In the genomic region with DNA sequence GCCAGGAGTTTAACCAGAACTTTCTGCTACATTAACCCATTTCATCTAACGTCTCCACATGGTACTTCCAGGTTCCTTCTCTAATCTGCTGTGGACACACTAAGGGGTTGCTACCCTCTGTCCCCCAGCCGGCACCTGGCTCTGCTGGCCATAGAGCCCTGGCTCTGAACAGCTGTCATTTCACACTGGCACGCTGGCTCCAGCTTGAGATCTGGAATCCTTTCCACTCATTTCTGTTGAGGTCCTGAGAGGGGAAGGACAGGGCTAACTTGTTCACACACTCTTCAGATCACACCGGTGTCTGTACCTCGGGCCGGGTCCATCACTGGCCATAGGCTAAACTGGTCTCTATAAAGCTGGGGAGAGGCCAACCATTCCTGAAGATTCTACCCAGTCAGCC, we compare ENCODE assay signal across 12 mouse cellular contexts.
DNase-seq lines count a peak whose midpoint lies in the region; ATAC-seq and TF ChIP-seq lines count a peak whose summit lies in the region.
"Had no signal": no experiment of that assay in that cellular context is flagged by ENCODE, and none has a peak within 500 bp of the region (broad histone marks: within the 10 kb centered on the region; RNA-seq: fewer than 3 reads in every experiment).

No protein-coding gene starts in this region.

- H3K9me3 ChIP-seq in intestine, embryonic 14.5 days (ENCODE audit: control insufficient read depth, low read length), result no peaks in the 10 kb centered on the region
- no peaks in the 10 kb centered on the region for H3K9me3 ChIP-seq in intestine, postnatal 0 days (ENCODE audit: control insufficient read depth)
- no peaks in the 10 kb centered on the region for H3K9me3 ChIP-seq in limb, embryonic 10.5 days (replicated peaks)
- H3K9me3 ChIP-seq: heart, embryonic 15.5 days; lung, embryonic 15.5 days had no signal

- ATAC-seq in intestine, embryonic 14.5 days (replicated peaks; ENCODE audit: low FRiP score, low TSS enrichment, low read depth), result no peak
- ATAC-seq in intestine, postnatal 0 days, result no peak
- ATAC-seq in CD4-positive, CD25-positive, alpha-beta regulatory T cell, adult 4 months, result no peak
- ATAC-seq: hindbrain, postnatal 0 days had no signal

- WGBS in intestine, embryonic 14.5 days, result 56% methylated on average over 6 of the region's 6 CpGs
- WGBS in intestine, postnatal 0 days, result 72% methylated on average over 6 of the region's 6 CpGs
- WGBS in spleen, adult 2 months, result 91% methylated on average over 6 of the region's 6 CpGs
- 84% methylated on average over 6 of the region's 6 CpGs for WGBS in limb, embryonic 10.5 days

- no peak overlapping the region for H3K9ac ChIP-seq in intestine, embryonic 14.5 days (ENCODE audit: low read length)
- no peak overlapping the region for H3K9ac ChIP-seq in intestine, postnatal 0 days (ENCODE audit: low read depth, low read length)
- H3K9ac ChIP-seq: heart, embryonic 15.5 days; lung, embryonic 15.5 days had no signal

- H3K4me3 ChIP-seq in intestine, embryonic 14.5 days (ENCODE audit: low read depth, low read length), result no peak overlapping the region
- no peak overlapping the region for H3K4me3 ChIP-seq in intestine, postnatal 0 days (ENCODE audit: low read depth, low read length)
- no peak overlapping the region for H3K4me3 ChIP-seq in spleen, adult 2 months (ENCODE audit: extremely low read depth, insufficient read depth, insufficient read length)
- H3K4me3 ChIP-seq in limb, embryonic 10.5 days, result no peak overlapping the region
- H3K4me3 ChIP-seq: heart, embryonic 15.5 days; lung, embryonic 15.5 days had no signal

- no peaks in the 10 kb centered on the region for H3K27me3 ChIP-seq in intestine, embryonic 14.5 days (replicated peaks; ENCODE audit: control insufficient read depth, insufficient read depth, low read length)
- no peaks in the 10 kb centered on the region for H3K27me3 ChIP-seq in intestine, postnatal 0 days (replicated peaks; ENCODE audit: control insufficient read depth, insufficient read depth, low read length)
- no peaks in the 10 kb centered on the region for H3K27me3 ChIP-seq in spleen, adult 2 months (ENCODE audit: control insufficient read depth, insufficient read depth, low read length)
- H3K27me3 ChIP-seq in limb, embryonic 10.5 days (ENCODE audit: low read depth, poor library complexity, severe bottlenecking), result no peaks in the 10 kb centered on the region
- H3K27me3 ChIP-seq: lung, embryonic 15.5 days had no signal

- H3K4me1 ChIP-seq in intestine, embryonic 14.5 days (replicated peaks; ENCODE audit: control insufficient read depth, insufficient read depth, low read length), result peaks cover 23% of the 10 kb centered on the region
- no peaks in the 10 kb centered on the region for H3K4me1 ChIP-seq in intestine, postnatal 0 days (replicated peaks; ENCODE audit: control insufficient read depth, insufficient read depth, low read length)
- no peaks in the 10 kb centered on the region for H3K4me1 ChIP-seq in spleen, adult 2 months (ENCODE audit: control insufficient read depth, insufficient read depth, insufficient read length)
- peaks cover 54% of the 10 kb centered on the region for H3K4me1 ChIP-seq in limb, embryonic 10.5 days

- peak overlapping the region; percentile 44; the same call in 1 of the 2 replicates for H3K27ac ChIP-seq in intestine, embryonic 14.5 days (ENCODE audit: low read depth)
- no peak overlapping the region for H3K27ac ChIP-seq in intestine, postnatal 0 days (ENCODE audit: low read depth, low read length)
- peak overlapping the region; percentile 47; the same call in 1 of the 2 replicates for H3K27ac ChIP-seq in spleen, adult 2 months (ENCODE audit: insufficient read depth, low read length)
- H3K27ac ChIP-seq in limb, embryonic 10.5 days, result peak overlapping the region; percentile 59; the same call in 1 of the 2 replicates
- H3K27ac ChIP-seq: heart, embryonic 15.5 days; hindbrain, postnatal 0 days; lung, embryonic 15.5 days had no signal

- no peak for TF ChIP-seq CTCF in intestine, postnatal 0 days (IDR thresholded peaks at IDR 0.05; ENCODE audit: low read depth)
- no peak for TF ChIP-seq CTCF in spleen, adult 2 months (IDR thresholded peaks at IDR 0.05; ENCODE audit: extremely low read depth, insufficient read depth, insufficient read length, insufficient replicate concordance)

- DNase-seq in intestine, embryonic 14.5 days (ENCODE audit: low spot score), result peak; percentile 52
- DNase-seq in spleen, adult 2 months (ENCODE audit: low read depth in 1 of 2, low spot score in 2 of 2), result no peak
- DNase-seq in spleen, adult 12 weeks (ENCODE audit: low spot score), result no peak
- DNase-seq in limb, embryonic 10.5 days (ENCODE audit: low spot score), result peak; percentile 33
- DNase-seq in c-Kit-positive CD71-positive TER-119-positive erythroid progenitor cells, embryonic 14.5 days (ENCODE audit: low spot score), result no peak
- DNase-seq: cerebellum, adult 9-10 months; gastrocnemius, postnatal 25 days had no signal

- H3K36me3 ChIP-seq in intestine, embryonic 14.5 days (ENCODE audit: control insufficient read depth, insufficient read depth, low read length), result no peaks in the 10 kb centered on the region
- no peaks in the 10 kb centered on the region for H3K36me3 ChIP-seq in intestine, postnatal 0 days (ENCODE audit: control insufficient read depth, insufficient read depth)
- no peaks in the 10 kb centered on the region for H3K36me3 ChIP-seq in spleen, adult 2 months (ENCODE audit: control insufficient read depth, insufficient read depth, low read length)
- H3K36me3 ChIP-seq in limb, embryonic 10.5 days, result no peaks in the 10 kb centered on the region
- H3K36me3 ChIP-seq: heart, embryonic 15.5 days; lung, embryonic 15.5 days had no signal

- no peak for TF ChIP-seq POLR2A in spleen, adult 2 months (IDR thresholded peaks at IDR 0.05; ENCODE audit: low read depth, low read length)

- H3K4me2 ChIP-seq in intestine, embryonic 14.5 days (ENCODE audit: low read length), result no peak overlapping the region
- no peak overlapping the region for H3K4me2 ChIP-seq in intestine, postnatal 0 days (replicated peaks; ENCODE audit: low read depth)
- H3K4me2 ChIP-seq: heart, embryonic 15.5 days; lung, embryonic 15.5 days had no signal

Comparison
In these comparisons a context has a peak if more than half of its experiments do, and no peak if none do; other contexts are left out.
1. DNase-seq: peak in intestine, embryonic 14.5 days (single experiment) and limb, embryonic 10.5 days (single experiment); none in spleen, adult 2 months (0 of 2), spleen, adult 12 weeks (single experiment) and c-Kit-positive CD71-positive TER-119-positive erythroid progenitor cells, embryonic 14.5 days (single experiment).